Mouse (Mus musculus): Measurements from ENCODE around the gene Gstt3.

GRCm38 (mm10) chr10:75789841-75790240, 8.6 kb upstream of the Gstt3 start:
- TF ChIP-seq CTCF (IDR thresholded peaks at IDR 0.05; ENCODE audit: borderline replicate concordance, insufficient read depth, low read length) (no peak), POLR2A (IDR thresholded peaks at IDR 0.05; ENCODE audit: low read depth, low read length) (no peak)
